Mouse (Mus musculus): ENCODE measurements at regions not wholly inside any gene's neighbourhood (a gene's known extent, or its start where the extent isn't known, plus 50 kb on each side); places are given as distances from the start of the nearest gene placed in this dataset.

DNA sequence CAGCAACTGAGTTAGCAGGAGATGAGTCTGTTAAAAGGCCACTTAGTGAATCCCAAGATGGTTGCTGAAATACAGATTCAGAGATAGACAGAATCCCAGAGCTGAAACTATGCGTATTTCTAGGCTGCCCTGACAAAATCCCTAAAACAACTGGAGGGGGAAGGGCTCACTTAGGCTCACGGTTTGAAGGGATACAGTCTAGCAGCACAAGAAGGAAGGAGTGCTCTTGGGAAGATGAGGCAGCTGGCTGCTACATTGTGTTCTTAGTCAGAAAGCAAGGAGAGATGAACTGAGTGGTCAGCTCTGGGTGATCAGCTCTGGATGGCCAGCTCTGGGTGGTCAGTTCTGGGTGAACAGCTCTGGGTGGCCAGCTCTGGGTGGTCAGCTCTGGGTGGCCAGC, 180.6 kb downstream of the Cbln4 start:
- TF ChIP-seq POLR2A (IDR thresholded peaks at IDR 0.05; ENCODE audit: borderline replicate concordance, extremely low read depth, low read depth, low read length) (no peak), CTCF (IDR thresholded peaks at IDR 0.05; ENCODE audit: insufficient read depth, low read length) (no peak)

All from lung, adult 2 months (tissue).